Mouse (Mus musculus): ENCODE results near the gene 3110082J24Rik. TPM values are rescaled to one million over a fixed set of nuclear protein-coding genes. Genes with fewer than 3 reads are reported as not detected.

3110082J24Rik gene
- polyA plus RNA-seq (2012; rRNA removed): 2.7 and 4.9 TPM in 2 replicates

DNA sequence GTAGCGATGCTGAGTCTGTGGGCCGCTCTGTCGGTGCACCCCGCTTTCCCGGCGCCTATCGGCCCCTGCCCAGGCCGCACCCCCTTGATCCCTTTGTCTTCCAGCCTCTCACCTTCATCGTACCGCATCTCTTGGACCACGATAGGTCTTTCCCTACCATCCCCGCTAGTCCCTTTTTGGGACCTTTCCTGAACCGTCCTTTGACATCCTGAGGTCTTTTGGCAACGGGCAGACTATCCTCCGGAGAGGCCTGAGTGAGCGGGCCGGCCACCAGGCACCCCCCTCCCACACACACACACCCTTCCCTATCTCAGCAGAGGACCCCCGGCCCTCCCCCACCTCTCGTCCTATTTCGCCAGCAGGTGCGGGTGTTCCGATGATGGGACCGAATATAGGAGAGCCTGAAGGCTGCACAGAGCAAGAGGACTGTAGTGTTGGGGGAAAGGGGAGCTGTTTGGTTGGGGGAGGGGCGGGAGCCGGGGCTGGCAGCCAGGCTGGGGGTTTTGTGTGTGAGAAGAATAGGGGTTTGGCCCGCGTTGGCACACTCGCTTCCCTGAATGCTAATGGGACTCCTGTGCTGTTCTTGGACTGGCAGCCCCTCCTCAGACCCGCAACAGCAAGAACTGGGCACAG is at the start of gene 3110082J24Rik:
3110082J24Rik (minus strand) TSS at position 419 of the 633 bp plus-strand sequence.

DNA sequence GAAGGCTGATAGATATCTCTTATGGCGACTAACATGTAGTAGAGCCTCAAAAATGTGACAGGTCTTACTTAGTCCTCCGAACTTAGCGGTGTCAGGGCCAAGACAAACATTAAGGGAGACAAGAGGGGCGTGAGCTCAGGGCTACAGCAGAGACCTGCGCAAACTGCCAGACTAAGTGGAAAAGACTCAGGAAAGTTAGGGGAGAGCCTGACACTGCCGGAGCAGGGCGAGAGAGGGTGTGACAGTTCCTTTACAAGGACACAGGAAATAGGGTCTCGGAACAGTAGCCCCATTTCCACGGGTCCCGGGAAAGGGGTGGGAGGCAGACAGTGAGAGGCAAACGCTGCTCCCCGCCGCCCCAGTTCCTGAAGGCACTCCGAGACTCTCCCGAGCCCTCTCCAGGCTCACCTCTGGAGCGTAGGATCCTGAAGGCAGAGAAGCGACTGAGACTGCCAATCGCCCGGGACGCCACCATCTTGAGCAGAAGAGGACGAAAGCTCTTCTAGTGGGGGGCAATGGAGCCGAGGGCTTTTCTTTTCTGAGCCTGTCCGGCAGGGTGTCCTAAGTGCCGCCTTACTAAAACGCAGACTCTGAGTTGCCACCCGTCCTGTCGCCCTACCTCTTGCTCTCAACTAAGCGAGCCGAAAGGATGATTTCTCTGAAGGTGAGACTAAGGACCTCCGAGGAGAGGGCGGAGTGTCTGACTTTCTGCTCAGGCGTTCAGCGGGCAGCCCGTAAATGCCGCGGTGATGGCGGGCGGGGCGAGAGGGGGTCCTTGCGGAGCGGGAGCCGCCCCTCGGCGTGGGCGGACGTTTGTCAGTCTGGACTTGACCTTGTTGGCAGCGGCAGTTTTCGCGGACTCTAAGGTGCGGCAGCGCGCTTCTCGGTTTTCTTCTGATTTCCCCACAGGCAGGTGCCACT is 48.8 kb upstream of the 3110082J24Rik start, which contains the start of the genes Hadha and Hadhb:
Hadha (minus strand) TSS at position 689 of the 921 bp plus-strand sequence.
Hadhb (plus strand) TSS at position 775 of the 921 bp plus-strand sequence.

DNA sequence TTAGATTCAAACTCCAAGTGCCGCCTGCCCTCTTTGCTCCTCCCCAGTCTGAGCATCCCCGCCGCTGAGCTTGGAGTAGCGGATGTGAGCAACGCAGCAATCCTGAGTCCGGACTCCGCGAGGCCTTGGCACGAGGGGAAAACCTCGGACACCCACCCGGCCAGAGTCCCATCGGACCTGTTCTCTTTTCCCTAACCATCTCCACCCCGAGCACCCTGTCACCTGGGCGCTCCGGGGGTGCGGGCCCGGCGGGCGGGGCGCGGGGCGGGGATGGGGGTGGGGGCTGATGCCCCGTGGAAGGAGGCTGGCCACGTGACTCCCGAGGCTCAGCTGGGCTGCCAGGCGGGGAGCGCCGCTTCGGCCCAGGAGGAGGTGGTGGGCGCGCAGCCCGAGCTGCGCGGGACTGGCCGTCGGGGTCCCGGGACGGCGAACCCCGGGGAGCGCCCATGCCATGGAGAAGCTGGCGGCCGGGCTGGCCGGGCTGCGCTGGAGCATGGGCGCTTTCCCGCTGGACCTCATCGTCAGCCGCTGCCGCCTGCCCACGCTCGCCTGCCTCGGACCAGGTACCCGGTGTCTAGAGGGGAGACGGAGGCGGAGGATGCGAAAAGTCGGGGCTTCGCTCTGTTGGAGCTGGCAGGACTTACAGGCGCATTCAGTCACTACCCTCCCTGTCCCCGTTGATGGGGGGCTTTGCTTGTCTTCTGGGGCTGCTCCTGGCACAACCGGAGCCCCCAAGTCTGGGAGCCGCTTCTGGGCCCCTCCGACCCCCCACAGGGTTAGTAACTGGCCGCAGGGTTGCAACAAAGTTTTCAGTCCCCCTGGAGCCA is 832 bp downstream of the 3110082J24Rik start, which contains the start of gene Garem2:
Garem2 (plus strand) TSS at position 321 of the 827 bp plus-strand sequence.

DNA sequence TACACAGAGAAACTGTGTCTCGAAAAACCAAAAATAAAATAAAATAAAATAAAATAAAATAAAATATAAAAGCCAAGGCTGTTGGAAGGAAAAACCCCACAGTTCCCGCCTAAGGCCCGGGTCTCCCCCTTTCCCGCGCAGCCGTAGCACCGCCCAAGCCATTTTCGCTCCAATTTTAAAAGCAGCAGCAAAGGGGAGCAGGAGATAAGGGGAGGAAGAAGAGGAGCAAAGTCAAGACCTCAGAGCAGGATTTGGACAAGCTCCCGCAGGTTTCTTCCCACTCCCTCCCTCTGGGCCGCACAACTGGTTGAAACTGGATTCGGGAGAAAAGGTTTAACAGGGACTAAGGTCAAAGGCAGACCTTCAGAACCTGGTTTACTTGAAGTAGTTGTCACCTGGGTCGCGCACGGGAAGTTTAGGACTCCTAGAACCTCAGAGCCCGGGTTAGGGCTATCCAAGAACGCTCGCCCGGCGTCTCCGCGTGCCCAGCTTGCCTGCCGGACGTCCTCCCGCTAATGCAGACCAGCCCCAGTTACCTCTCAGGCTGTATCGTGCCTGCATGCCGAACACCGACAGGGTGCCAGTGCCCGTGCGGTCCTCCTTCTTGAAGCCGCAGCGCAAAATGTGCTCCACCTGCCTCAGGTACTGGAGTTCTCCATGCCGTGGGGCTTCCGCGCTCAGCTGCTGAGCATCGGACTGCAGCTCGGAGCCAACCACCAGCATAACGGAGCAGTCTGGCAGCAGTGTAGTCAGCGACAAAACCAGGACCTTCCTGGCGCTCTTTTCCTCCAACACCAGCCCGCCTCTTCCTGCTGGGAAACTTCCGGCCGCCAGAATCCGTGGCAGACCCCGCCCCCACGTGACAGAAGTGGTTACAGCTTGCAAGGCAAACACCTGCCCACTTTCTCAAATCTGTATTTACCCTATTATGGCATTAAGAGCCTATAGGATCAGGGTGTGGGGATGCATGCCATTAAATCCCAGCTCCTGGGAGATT is 32.8 kb downstream of the 3110082J24Rik start, which contains the start of gene Tyms:
Tyms (minus strand) TSS at position 793 of the 997 bp plus-strand sequence.

Other genes with a start within 250 kb of the 3110082J24Rik start
- gene Il6, start 93.0 kb downstream of the 3110082J24Rik start, polyA plus RNA-seq (2012; rRNA removed): 0.31 TPM in 1 of 2 replicates, not detected in the other
- 81.2 and 99.3 TPM in 2 replicates for gene Tyms, start 32.5 kb downstream of the 3110082J24Rik start, polyA plus RNA-seq (2012; rRNA removed)
- gene Garem2, start 925 bp downstream of the 3110082J24Rik start, polyA plus RNA-seq (2012; rRNA removed): 22.5 and 28.0 TPM in 2 replicates
- 71.0 and 71.3 TPM in 2 replicates for gene Hadha, start 49.1 kb upstream of the 3110082J24Rik start, polyA plus RNA-seq (2012; rRNA removed)
- gene Hadhb, start 49.2 kb upstream of the 3110082J24Rik start, polyA plus RNA-seq (2012; rRNA removed): 45.2 and 49.6 TPM in 2 replicates
- gene Adgrf3, start 99.6 kb upstream of the 3110082J24Rik start, polyA plus RNA-seq (2012; rRNA removed): 0.04 and 0.07 TPM in 2 replicates
- 42.0 and 42.6 TPM in 2 replicates for gene Selenoi, start 126.5 kb upstream of the 3110082J24Rik start, polyA plus RNA-seq (2012; rRNA removed)
- gene Drc1, start 175.3 kb upstream of the 3110082J24Rik start, polyA plus RNA-seq (2012; rRNA removed): 2.7 and 3.2 TPM in 2 replicates